Mouse (Mus musculus): ENCODE results near the gene Sept11. TPM values are rescaled to one million over a fixed set of nuclear protein-coding genes. Genes with fewer than 3 reads are reported as not detected.
A peak's percentile ranks its signal among the peaks of the same experiment; 100 is the strongest.

The Sept11 gene
- polyA plus RNA-seq, 1 experiment, result 46.8 TPM

- no peak for TF ChIP-seq CTCF (IDR thresholded peaks at IDR 0.05; ENCODE audit: insufficient read depth, low read length)
- TF ChIP-seq POLR2A (IDR thresholded peaks at IDR 0.05; ENCODE audit: borderline replicate concordance, extremely low read depth, low read depth, low read length), result no peak
- no peak for DNase-seq
- WGBS, result 46% methylated on average over 10 of the region's 10 CpGs
- Histone ChIP-seq H3K4me3 (replicated peaks; ENCODE audit: extremely low read depth, low read depth, low read length) (no peak overlapping the region), H3K4me1 (ENCODE audit: control insufficient read depth, insufficient read depth, low read length) (peaks cover 19% of the 10 kb centered on the region)
Measured at GRCm38 (mm10) chr5:93135368-93136107, 42.3 kb downstream of the Sept11 start.

- WGBS, result 21% methylated on average over 5 of the region's 5 CpGs
- Histone ChIP-seq H3K4me1 (ENCODE audit: control insufficient read depth, insufficient read depth, low read length) (peaks cover 13% of the 10 kb centered on the region), H3K4me3 (replicated peaks; ENCODE audit: extremely low read depth, low read depth, low read length) (no peak overlapping the region)
- peak; percentile 34 for DNase-seq
- TF ChIP-seq CTCF (IDR thresholded peaks at IDR 0.05; ENCODE audit: insufficient read depth, low read length) (no peak), POLR2A (IDR thresholded peaks at IDR 0.05; ENCODE audit: borderline replicate concordance, extremely low read depth, low read depth, low read length) (no peak)
Measured at GRCm38 (mm10) chr5:93136956-93137586, 43.8 kb downstream of the Sept11 start.

DNA sequence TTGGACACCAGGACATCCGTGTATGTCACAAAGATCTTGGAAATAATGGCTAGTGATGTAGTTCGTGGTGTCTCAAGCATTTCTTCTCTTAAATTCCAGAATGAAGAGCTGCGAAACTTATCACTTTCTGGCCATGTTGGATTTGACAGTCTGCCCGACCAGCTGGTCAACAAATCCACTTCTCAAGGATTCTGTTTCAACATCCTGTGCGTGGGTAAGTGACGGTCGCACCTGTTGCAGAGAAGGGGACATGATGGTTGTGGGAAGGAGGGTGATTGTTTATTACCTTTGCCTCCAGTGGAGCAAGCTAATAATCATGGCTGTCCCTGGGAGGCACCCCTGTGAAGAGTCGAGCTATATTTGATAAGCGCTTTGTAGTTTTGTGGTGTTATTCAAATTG is 46.1 kb downstream of the Sept11 start:
- TF ChIP-seq CTCF (IDR thresholded peaks at IDR 0.05; ENCODE audit: insufficient read depth, low read length), result no peak
- TF ChIP-seq POLR2A (IDR thresholded peaks at IDR 0.05; ENCODE audit: borderline replicate concordance, extremely low read depth, low read depth, low read length), result no peak
- DNase-seq, result no peak
- no peak overlapping the region for H3K4me3 ChIP-seq (replicated peaks; ENCODE audit: extremely low read depth, low read depth, low read length)
- H3K4me1 ChIP-seq (ENCODE audit: control insufficient read depth, insufficient read depth, low read length), result peaks cover 10% of the 10 kb centered on the region
- 88% methylated on average over 9 of the region's 9 CpGs for WGBS

- DNase-seq, result no peak
- 67% methylated on average over 5 of the region's 5 CpGs for WGBS
- no peak for TF ChIP-seq POLR2A (IDR thresholded peaks at IDR 0.05; ENCODE audit: borderline replicate concordance, extremely low read depth, low read depth, low read length)
- TF ChIP-seq CTCF (IDR thresholded peaks at IDR 0.05; ENCODE audit: insufficient read depth, low read length), result no peak
- H3K4me1 ChIP-seq (ENCODE audit: control insufficient read depth, insufficient read depth, low read length), result peaks cover 12% of the 10 kb centered on the region
- no peak overlapping the region for H3K4me3 ChIP-seq (replicated peaks; ENCODE audit: extremely low read depth, low read depth, low read length)
Measured at GRCm38 (mm10) chr5:93140747-93141146, 47.5 kb downstream of the Sept11 start.

DNA sequence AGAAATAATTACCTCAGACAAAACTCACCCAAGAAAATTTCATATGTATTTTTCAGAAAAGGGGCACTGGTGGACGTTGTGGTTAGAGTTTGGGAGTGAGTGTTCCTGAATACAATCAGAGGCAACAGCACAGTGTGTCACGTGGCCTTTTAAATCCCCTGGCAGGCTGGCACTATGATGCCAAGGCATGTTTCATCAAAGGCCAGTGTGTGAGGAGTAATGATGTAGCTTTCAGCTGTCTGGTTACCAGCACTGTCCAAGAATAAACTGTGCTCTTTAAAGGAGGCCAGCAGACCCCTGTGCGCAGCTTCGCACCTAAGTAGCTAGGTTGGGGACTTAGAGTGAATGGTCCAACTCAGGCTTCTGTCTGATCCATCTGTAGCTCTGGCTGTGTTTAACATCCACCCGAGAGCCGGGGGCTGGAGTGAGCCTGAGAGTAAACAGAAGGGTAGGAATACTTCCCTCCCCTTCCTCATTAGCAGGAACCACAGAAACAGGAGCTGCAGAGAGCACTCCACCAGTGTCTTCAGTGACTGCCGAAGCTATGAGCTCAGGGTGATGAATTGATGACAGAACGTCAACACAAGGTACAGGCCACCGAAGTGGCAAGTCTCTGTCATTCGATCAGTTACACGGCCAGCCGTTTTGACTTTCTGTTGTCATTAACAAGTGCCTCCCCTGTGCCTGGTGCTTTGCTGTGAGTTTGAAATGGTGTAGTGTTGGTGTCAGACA is 50.3 kb downstream of the Sept11 start:
- WGBS, result 53% methylated on average over 12 of the region's 12 CpGs
- no peak for TF ChIP-seq POLR2A (IDR thresholded peaks at IDR 0.05; ENCODE audit: borderline replicate concordance, extremely low read depth, low read depth, low read length)
- no peak for TF ChIP-seq CTCF (IDR thresholded peaks at IDR 0.05; ENCODE audit: insufficient read depth, low read length)
- no peak overlapping the region for H3K4me3 ChIP-seq (replicated peaks; ENCODE audit: extremely low read depth, low read depth, low read length)
- peaks cover 19% of the 10 kb centered on the region for H3K4me1 ChIP-seq (ENCODE audit: control insufficient read depth, insufficient read depth, low read length)
- DNase-seq, result no peak

- no peak overlapping the region for H3K4me3 ChIP-seq (replicated peaks; ENCODE audit: extremely low read depth, low read depth, low read length)
- TF ChIP-seq POLR2A (IDR thresholded peaks at IDR 0.05; ENCODE audit: borderline replicate concordance, extremely low read depth, low read depth, low read length) (no peak), CTCF (IDR thresholded peaks at IDR 0.05; ENCODE audit: insufficient read depth, low read length) (no peak)
- H3K4me1 ChIP-seq (ENCODE audit: control insufficient read depth, insufficient read depth, low read length), result peaks cover 23% of the 10 kb centered on the region
- no peak for DNase-seq
- 60% methylated on average over 5 of the region's 5 CpGs for WGBS
Measured at GRCm38 (mm10) chr5:93144874-93145273, 51.6 kb downstream of the Sept11 start.

GRCm38 (mm10) chr5:93145504-93145903 is 52.3 kb downstream of the Sept11 start:
- no peak for DNase-seq
- H3K4me1 ChIP-seq (ENCODE audit: control insufficient read depth, insufficient read depth, low read length), result peaks cover 26% of the 10 kb centered on the region
- TF ChIP-seq CTCF (IDR thresholded peaks at IDR 0.05; ENCODE audit: insufficient read depth, low read length), result no peak
- TF ChIP-seq POLR2A (IDR thresholded peaks at IDR 0.05; ENCODE audit: borderline replicate concordance, extremely low read depth, low read depth, low read length), result no peak
- WGBS, result 70% methylated on average over 6 of the region's 6 CpGs
- H3K4me3 ChIP-seq (replicated peaks; ENCODE audit: extremely low read depth, low read depth, low read length), result no peak overlapping the region

DNA sequence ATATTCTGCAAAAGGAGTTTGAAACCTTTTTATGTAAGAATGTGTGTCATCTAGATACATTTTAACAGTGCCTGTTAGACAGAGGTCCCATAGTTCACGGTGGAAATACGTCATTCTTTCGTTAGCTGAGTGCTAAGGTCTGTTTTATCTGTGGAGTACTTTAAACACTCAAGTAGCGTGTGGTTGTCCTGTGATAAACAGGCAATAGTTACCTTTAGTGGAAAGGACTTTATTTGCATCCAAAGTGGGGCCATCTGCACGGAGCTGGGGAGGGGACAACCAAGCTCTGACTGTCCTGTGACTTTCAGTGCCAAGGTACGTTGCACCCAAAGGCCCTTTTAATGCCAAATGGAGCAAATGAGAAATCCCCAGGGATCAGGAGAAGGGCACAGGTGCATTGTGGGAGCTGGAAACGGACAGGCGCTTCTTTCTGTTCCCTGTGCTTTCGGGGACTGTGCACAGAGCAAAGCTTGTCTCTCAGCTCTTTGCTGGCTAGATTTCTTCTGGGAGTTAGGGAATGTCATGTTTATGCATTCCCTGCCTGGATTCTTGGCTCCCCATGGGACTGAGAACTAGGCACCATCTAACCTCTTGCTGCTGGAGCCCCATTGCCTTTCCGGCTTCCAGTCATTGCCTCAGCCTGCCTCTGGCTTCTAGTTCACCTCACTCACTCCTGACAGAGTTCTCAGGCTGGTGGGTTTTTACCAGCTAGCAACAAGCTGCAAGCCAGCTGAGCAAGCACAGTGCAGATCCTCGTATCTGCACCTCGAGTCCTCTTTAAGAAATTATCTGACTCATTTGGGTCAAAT is 56.9 kb downstream of the Sept11 start:
- no peak overlapping the region for H3K4me3 ChIP-seq (replicated peaks; ENCODE audit: extremely low read depth, low read depth, low read length)
- peaks cover 54% of the 10 kb centered on the region for H3K4me1 ChIP-seq (ENCODE audit: control insufficient read depth, insufficient read depth, low read length)
- WGBS, result 40% methylated on average over 12 of the region's 12 CpGs
- TF ChIP-seq CTCF (IDR thresholded peaks at IDR 0.05; ENCODE audit: insufficient read depth, low read length) (no peak), POLR2A (IDR thresholded peaks at IDR 0.05; ENCODE audit: borderline replicate concordance, extremely low read depth, low read depth, low read length) (no peak)
- peak; percentile 31 for DNase-seq

DNA sequence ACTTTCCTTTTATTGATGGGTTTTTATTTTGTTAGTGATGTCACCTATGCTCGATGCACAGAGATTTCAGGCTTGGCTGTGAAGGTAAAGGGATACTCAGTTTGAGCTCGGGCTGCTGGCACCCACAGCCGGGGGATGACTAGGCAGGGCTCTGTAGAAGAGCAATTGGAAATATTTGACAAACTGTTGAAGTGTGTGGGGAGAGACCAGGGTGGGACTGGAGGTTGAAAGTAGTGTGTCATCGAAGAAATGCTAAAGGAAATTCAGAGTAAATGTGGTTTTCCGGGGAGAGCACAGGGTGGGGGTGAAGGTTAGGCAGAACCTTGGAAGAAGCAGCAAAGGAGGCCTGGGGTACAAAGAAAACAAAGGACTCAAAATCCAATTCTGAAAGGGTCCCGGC is 58.7 kb downstream of the Sept11 start:
- peaks cover 42% of the 10 kb centered on the region for H3K4me1 ChIP-seq (ENCODE audit: control insufficient read depth, insufficient read depth, low read length)
- no peak overlapping the region for H3K4me3 ChIP-seq (replicated peaks; ENCODE audit: extremely low read depth, low read depth, low read length)
- WGBS, result 20% methylated on average over 6 of the region's 6 CpGs
- TF ChIP-seq POLR2A (IDR thresholded peaks at IDR 0.05; ENCODE audit: borderline replicate concordance, extremely low read depth, low read depth, low read length), result no peak
- TF ChIP-seq CTCF (IDR thresholded peaks at IDR 0.05; ENCODE audit: insufficient read depth, low read length), result no peak
- no peak for DNase-seq
